Mouse (Mus musculus) CD4-positive, CD25-positive, alpha-beta regulatory T cell, adult 2 months (primary cell): Measurements from ENCODE around the gene Kdm6b.

ENCODE experiments used
- DNase-seq: peaks from one replicate; pipeline ENCODE4 v3.0.0-alpha.2; 2012; ENCODE audit warnings: low read depth, low spot score

The Kdm6b gene

GRCm38 (mm10) chr11:69406282-69406681, 7.2 kb downstream of the Kdm6b start:
- DNase-seq, result peak; percentile 18

DNA sequence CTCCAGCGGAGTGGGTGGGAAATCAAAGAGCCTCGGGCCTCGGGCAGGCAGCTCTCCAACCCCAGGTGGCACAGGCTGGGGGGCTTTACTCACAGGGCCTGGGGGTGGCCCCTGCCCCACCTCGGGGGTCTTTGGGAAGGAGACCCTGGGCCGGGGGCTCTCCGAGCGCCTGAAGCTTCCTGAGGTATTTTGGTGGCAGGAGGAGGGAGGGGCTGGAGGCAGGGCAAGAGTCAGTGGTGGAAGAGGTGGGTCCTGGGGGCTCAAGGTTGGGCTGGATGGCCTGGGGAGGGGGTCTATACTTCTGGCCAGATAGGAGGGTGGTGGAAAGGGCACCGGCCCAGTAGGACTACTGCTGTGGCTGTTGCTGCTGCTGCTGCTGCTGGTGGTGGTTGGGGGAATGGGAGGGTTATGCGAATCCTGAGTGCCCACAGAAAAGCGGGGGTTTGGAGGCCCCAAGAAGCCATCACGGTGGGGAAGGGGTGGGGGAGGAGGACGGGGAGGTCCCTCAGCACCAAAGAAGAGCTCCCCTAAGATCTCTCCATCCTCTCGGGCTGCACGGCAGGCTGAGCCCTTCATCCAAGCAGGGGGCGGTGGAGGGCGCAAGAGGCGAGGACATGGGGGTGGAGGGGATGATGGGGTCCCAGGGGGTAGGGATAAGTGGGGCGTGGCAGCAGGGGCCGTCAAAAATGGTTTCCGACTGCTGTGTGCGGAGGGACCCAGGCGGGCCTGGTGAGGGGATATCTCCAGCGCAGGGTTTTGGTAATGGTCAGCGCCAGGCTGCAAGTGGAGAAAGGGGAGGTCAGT, 7.9 kb downstream of the Kdm6b start:
- peak; percentile 19 for DNase-seq

DNA sequence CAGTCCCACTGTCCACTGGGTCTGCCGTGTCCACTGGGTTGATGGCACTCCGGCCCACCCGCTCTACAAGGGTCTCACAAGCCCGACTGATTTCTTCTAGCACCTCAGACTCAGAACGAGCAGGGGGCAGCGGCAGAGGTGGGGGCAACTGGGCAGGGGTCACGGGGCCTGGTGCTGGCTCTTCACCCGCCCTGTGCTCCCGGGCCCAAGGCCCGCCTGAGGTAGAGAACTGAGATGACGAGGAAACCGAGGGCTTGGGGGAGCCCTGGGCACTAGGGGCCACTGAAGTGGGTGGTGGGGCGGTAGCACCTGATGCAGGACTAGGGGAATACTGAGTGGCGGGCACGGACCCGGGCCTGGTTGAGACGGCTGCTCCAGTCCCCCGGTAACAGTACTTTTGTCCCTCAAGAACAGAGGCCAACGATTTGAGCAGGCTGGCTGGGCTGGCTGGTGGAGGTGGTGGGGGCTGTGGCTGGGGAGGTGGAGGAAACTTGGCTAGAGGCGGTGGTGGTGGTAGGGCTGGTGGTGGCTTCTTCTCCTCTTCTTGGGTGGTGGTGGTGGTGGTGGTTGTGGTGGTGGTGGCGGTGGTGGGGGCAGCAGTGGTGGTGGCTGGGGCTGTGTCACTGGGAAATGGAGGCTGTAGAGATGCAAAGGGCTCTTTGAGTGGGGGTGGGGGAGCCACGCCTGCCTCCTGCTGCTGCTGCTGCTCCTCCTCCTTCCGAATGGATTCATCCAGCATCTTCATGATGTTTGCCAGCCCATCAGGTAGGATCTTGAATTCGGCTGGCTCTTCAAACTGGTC, 8.7 kb downstream of the Kdm6b start:
- DNase-seq, result no peak

DNA sequence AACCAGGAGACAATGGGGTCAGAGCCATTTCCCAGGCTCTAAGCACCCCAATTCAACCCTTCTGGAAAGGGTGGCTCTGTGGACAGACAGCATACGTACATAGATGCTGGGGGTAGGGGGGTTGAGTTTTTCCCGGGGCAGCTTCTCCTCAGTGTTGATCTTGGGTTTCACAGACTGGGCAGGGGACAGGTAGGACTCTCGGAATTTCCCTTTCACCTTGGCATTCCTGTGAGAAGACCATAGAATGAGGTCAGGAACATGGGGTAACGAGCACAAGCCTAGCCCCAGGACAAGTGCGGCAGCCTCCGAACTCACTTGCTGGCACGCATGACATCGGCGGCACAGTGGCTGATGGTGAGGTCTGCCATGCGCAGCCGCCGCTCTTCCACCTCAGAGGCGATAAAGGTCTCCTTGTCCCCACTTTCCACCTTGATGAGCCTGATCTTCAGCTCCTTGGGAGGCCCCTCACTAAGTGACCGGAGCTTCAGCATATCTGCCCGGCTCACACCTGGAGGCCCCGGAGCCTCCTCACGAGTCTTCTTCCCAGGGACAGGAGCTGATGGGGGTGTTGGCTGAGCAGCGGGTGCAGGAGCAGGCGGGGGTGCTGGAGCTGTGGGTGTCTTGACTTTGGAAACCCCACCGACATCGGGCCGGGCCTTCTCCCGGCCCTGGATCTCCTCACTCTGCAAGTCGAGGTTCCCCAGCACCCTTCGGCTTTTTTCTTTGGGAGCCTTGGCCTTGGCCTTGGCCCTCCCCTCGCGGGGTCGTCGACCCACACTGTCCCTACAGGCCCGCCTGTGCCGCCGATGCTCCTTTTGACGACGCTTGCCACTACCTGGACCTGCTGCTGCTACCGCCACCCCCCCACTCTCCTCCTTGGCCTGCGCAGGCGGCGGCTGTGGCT, 9.5 kb downstream of the Kdm6b start:
- peak; percentile 25 for DNase-seq

- DNase-seq, result peak; percentile 29
These were observed 11.5 kb downstream of the Kdm6b start for GRCm38 (mm10) chr11:69401987-69402386.

DNA sequence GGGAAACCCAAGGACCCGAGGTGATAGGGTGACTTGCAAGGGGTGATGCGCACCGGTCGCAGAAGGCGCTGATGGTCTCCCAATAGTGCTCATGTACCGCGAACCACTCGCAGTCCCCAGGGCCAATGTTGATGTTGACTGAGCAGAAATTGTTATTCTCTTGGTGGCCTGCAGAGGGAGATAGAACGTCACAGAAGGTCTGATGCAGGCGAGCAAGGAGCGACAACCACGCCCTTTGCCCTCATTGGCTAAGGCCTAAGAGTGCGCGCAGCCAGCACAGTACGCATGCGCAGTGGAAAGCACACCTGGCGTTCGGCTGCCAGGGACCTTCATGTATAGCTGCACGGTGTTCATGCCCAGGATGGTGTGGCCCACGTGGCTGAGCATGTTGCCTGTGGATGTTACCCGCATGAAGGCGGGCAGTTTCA, 12.3 kb downstream of the Kdm6b start:
- DNase-seq, result peak; percentile 98

DNA sequence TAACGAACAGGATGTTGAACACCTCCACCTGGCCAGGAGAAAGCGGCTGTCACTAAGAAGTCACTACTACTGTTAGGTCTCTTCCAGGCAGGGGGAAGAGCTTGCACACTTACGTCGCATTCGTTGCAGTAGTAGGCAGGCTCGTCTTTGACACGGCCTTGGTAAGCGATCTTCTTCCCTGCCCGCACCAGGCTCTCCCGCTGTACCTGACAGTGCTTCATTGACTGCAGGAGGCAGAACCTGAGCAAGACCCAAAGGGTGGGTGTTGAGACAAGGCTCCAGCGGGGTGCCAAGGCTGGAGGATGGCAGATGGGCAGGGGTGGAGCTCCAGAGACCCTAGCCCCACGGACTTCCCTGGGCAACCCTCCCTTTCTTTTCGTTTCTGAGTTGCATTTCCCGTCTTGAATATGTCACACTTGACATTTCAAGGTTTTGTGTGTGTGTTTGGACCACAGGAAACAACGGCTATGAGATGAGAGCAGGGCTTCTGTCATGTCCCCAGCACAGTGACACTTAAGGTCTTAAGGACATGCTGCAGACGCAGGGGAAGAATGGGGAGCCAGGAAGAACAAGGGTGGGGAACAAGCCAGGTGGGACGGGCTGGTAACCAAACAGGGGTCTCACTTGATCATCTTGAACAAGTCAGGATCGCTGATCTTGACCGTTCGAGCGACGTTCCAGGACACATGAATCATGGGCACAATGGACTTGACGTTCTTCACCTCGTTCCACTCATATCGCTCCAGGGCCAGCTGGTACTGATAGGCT, 13.2 kb downstream of the Kdm6b start:
- DNase-seq, result peak; percentile 32

- DNase-seq, result peak; percentile 25
These were observed 14.0 kb downstream of the Kdm6b start for GRCm38 (mm10) chr11:69399201-69400082.

DNA sequence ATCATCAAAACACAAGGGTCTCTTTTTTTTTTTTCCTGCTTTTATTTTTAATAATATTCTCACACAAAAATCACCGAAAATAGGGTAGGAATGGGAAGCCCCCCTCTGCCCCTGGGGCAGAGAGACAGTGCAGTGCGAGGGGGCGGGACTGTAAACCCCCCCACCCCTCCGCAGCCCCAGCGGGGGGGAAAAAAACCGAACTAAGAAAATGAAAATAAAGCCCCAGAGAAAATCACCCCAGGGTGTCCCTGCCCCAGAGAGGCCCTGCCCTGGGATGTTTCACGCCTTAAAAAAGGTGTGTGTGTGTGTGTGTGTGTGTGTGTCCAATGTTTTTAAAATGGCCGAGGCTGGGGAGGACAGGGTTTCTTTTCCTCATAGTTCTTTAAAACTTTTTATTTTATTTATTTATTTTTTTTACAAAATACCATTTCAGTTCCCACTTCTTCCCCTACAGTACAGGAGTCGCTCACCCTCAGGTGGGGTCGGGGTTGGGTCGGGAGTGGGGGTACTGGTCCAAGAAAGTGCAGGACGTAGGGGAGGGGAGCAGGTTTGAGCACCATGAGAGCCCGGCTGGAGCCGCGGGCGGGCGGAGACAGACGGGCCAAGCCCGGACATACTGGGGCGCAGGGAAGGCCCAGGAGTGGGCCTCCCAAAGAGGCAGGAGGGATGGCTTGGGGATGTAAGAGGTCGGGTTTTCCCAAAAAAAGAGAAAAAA, 14.8 kb downstream of the Kdm6b start:
- peak; percentile 17 for DNase-seq

DNA sequence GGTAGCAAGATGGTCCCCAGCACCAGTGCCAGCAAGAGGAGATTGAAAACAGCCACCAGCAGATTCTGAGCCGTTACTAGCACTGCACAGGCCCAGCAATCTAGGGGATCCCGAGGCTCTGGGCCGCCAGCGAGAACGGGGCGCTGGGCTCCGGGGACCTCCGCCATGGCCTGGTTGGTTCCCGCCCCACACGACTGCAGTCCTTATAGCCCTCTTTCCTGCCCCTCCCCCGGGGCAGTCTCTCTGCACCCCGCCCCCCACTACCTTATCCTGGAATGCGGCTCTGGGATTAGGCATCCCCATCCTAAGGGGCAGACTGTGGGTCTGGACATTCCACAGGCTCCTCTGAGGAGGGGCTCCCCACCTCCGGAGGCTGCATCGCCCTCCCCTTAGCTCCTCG, 15.4 kb downstream of the Kdm6b start, which contains the start of gene Tmem88:
Gene Tmem88, minus strand, starts transcription at position 176 of the 400 bp plus-strand sequence.
- DNase-seq, result no peak

GRCm38 (mm10) chr11:69397581-69398057, 15.9 kb downstream of the Kdm6b start:
- peak; percentile 27 for DNase-seq

DNA sequence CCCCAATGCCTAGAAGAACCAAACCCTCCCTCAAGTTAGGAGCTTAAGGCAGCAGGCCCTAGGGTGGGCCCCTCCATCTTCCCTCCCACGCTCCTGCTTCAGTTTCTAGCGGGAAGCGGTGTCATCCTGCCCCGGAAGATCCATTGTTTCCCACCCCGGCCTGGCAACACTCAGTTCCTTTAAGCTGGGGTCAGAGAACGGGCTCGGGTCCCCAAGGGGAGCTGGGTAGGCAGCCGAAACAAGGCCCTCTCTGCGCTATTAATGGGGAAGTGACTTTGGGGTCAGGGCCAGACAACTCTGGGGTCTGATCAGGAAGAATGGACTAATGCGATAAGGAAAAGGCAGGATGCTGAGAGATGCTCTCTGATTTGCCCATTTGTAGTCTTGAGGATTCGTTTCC, 16.7 kb downstream of the Kdm6b start:
- DNase-seq, result no peak

DNA sequence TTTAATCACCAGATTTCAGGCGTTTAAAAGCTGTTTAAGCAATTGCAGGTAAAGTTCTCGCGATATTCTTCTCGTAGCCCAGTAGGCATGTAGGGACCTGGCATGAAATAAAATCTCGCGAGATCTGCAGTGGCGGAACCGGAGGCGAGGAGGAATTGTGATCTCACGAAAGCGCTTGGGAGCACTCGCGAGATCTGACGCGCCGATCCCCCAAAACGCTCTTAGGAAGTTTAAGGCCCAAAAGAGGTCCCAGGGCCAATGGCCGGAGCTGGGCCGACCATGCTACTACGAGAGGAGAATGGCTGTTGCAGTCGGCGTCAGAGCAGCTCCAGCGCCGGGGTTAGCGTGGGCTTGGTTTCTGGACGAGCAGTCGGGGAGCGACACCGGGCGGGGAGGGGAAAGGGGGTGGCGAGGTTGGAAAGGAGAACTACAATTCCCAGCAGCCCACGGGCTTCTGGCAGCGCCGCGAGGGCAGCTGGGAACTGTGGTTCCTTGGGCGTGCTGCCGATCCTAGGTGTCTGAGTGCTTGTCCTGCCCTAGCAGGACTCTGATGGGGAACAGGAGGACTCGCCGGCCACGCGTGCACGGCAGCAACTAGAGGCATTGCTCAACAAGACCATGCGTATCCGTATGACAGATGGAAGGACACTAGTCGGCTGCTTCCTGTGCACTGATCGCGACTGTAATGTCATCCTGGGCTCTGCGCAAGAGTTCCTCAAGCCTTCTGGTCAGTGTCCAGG, 17.7 kb downstream of the Kdm6b start:
- peak; percentile 98 for DNase-seq

DNA sequence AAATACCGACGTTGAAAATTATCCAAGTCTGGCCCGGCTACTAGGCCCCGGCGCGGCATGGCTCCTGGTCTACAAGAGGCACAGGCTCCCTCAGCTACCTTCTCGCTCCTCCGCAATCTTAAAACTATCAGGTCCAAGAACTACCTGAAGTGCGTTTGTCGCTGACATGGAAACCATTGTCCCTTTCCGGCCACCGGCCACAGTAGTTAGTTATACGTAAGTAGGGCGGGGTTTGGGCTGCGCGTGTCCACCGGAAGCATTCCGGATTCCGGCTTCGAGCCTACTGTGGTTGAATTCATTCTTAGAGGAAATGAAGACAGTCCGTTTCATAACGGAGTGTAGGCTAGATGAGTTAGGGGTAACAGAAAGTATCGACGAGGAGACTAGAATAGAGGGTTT, 18.2 kb downstream of the Kdm6b start, which contains the start of the genes Naa38 and Cyb5d1:
Gene Naa38, plus strand, starts transcription at position 253 of the 399 bp plus-strand sequence.
Gene Cyb5d1, minus strand, starts transcription at position 397 of the 399 bp plus-strand sequence.
- peak; percentile 90 for DNase-seq

DNA sequence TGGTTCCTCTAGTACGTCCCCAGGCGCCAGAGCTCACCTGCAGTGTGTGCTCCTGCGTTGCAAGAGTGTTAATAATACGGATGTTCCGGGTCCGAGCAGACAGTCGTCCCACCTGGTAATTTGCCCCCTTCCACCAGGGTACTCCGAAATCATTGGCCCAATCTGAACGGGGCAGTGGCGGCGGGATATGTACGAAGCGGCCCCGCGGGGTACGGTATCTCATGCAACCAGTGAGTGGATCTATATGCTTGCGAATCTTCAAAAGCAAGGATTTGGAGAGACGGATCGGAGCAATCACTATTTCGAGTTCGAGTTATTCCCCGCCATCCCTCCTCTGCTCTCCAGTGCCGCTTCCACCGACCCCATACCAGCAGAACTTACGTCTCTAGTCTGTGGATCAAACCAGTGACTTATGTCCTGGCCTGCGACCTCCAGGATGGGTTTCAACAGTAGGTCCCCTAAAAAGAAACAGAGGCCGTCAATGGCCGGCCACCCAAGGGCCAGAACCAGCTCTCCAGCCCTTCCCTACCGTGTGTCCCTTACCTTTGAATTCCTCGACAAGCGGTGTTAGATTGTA, 18.8 kb downstream of the Kdm6b start:
- DNase-seq, result peak; percentile 49

- peak; percentile 86 for DNase-seq
These were observed 23.0 kb downstream of the Kdm6b start for GRCm38 (mm10) chr11:69390400-69391034.
